Mouse (Mus musculus): Measurements from ENCODE around the gene Synj2. TPM values are rescaled to one million over a fixed set of nuclear protein-coding genes. Genes with fewer than 3 reads are reported as not detected.

Gene Synj2
- polyA plus RNA-seq, 1 experiment from 2014 or later, result 2.2 TPM

DNA sequence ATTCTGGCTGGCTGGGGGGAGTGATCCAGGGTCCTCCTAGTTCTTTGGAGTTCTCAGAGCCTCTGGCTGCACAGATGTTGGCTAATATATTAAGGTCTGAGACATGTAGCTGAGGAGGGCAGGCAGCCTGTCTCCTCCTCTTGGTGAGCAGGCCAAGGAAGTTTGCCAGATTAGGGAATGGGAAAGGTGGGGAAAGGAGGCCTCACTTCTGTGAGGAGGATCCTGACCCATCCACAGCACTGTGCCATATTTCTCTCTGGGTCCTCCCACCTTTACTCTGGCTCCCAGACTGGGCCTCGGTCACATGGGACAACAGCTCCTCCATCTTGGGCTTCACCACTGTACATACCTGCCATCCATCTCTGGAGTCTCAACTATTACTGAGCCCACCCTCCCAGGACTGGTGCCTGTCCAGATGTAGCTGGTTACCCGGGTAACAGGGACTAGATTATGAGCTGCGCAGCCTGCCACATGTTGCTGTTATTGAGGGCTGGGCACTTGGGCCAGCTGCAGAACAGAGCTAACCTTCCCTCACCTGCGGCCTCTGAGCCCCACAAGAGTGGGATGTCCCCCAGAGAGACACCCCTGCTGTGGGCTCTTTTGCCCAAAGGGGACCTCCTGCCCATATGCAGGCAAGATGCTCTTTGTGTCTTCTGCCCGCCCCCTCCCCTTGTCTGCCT is 66.2 kb downstream of the Synj2 start:
- Histone ChIP-seq H3K4me1 (ENCODE audit: control insufficient read depth, insufficient read depth, low read length) (0 out of 2 replicates have a peak, but pooled peaks cover 3% of the 10 kb centered on the region), H3K4me3 (ENCODE audit: low read depth, low read length) (no peak overlapping the region), H3K9me3 (ENCODE audit: control insufficient read depth, low read length) (no peaks in the 10 kb centered on the region), H3K27ac (ENCODE audit: low read depth, low read length) (no peak overlapping the region), H3K4me2 (ENCODE audit: low read depth, low read length) (no peak overlapping the region), H3K9ac (replicated peaks; ENCODE audit: low read depth, low read length) (no peak overlapping the region), H3K36me3 (ENCODE audit: control insufficient read depth, insufficient read depth, low read length) (no peaks in the 10 kb centered on the region), H3K27me3 (ENCODE audit: control insufficient read depth, insufficient read depth, low read length) (no peaks in the 10 kb centered on the region)
- ATAC-seq (ENCODE audit: low read depth), result no peak
- 84% methylated on average over 5 of the region's 5 CpGs for WGBS

DNA sequence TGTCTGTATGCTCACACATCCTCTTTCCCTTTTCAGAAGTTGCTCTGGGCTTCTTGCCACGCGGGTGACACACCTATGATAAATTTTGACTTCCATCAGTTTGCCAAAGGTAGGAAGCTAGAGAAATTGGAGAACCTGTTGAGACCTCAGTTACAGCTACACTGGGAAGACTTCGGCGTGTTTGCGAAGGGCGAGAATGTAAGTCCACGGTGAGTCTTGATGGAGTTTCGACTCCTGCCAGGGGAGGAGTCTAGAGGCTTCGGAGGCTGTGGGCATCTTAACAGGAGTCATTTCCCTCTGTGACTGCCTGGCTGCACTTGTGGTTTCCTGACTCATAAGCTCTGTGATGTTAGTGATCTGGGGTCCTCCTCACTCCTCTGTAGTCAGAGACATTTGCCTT is 66.8 kb downstream of the Synj2 start:
- Histone ChIP-seq H3K4me1 (ENCODE audit: control insufficient read depth, insufficient read depth, low read length) (0 out of 2 replicates have a peak, but pooled peaks cover 3% of the 10 kb centered on the region), H3K27ac (ENCODE audit: low read depth, low read length) (no peak overlapping the region), H3K4me2 (ENCODE audit: low read depth, low read length) (no peak overlapping the region), H3K4me3 (ENCODE audit: low read depth, low read length) (no peak overlapping the region), H3K27me3 (ENCODE audit: control insufficient read depth, insufficient read depth, low read length) (no peaks in the 10 kb centered on the region), H3K9me3 (ENCODE audit: control insufficient read depth, low read length) (no peaks in the 10 kb centered on the region), H3K9ac (replicated peaks; ENCODE audit: low read depth, low read length) (no peak overlapping the region), H3K36me3 (ENCODE audit: control insufficient read depth, insufficient read depth, low read length) (no peaks in the 10 kb centered on the region)
- 88% methylated on average over 9 of the region's 9 CpGs for WGBS
- no peak for ATAC-seq (ENCODE audit: low read depth)

DNA sequence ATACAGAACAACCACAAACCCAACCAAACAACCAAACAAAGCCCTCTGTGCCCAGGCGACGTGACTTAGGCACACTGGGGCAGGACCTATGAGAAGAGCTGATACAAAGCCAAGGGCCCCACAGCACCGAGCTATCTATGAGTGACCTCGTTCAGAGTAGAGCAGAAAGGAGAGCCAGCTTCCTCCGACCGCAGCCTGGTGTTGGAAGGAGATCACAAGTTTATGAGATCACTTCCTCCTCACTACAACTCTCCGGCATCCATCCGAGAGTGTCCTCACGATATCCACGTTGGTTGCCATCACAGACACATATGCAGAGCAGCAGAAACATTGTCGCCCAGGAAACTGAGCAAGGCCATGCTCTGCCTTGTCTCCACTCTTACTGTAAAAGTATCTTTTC is 67.5 kb downstream of the Synj2 start:
- ATAC-seq (ENCODE audit: low read depth), result no peak
- Histone ChIP-seq H3K9ac (replicated peaks; ENCODE audit: low read depth, low read length) (no peak overlapping the region), H3K36me3 (ENCODE audit: control insufficient read depth, insufficient read depth, low read length) (no peaks in the 10 kb centered on the region), H3K9me3 (ENCODE audit: control insufficient read depth, low read length) (no peaks in the 10 kb centered on the region), H3K4me1 (ENCODE audit: control insufficient read depth, insufficient read depth, low read length) (0 out of 2 replicates have a peak, but pooled peaks cover 3% of the 10 kb centered on the region), H3K4me3 (ENCODE audit: low read depth, low read length) (no peak overlapping the region), H3K27ac (ENCODE audit: low read depth, low read length) (no peak overlapping the region), H3K27me3 (ENCODE audit: control insufficient read depth, insufficient read depth, low read length) (no peaks in the 10 kb centered on the region), H3K4me2 (ENCODE audit: low read depth, low read length) (no peak overlapping the region)
- 88% methylated on average over 11 of the region's 11 CpGs for WGBS

DNA sequence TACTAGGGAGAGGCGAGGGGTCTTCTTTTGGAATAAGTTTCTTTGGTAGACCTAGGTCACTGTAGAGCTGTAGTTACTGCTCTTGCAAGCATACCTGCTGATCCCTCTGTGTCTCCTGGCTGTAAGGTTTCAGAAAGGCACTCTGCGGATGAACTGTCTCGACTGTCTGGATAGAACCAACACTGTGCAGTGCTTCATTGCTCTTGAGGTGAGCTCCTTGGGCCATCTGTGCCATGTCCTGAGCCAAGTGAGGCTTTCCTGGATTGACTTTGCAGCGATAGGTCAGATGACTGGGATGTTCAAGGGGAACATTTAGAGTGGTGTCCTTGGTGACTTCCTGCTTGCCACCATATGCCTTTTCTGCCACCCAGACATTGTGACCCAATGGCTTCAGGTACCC is 68.5 kb downstream of the Synj2 start:
- Histone ChIP-seq H3K9ac (replicated peaks; ENCODE audit: low read depth, low read length) (no peak overlapping the region), H3K27me3 (ENCODE audit: control insufficient read depth, insufficient read depth, low read length) (no peaks in the 10 kb centered on the region), H3K4me2 (ENCODE audit: low read depth, low read length) (no peak overlapping the region), H3K27ac (ENCODE audit: low read depth, low read length) (no peak overlapping the region), H3K4me1 (ENCODE audit: control insufficient read depth, insufficient read depth, low read length) (0 out of 2 replicates have a peak, but pooled peaks cover 3% of the 10 kb centered on the region), H3K9me3 (ENCODE audit: control insufficient read depth, low read length) (no peaks in the 10 kb centered on the region), H3K36me3 (ENCODE audit: control insufficient read depth, insufficient read depth, low read length) (no peaks in the 10 kb centered on the region), H3K4me3 (ENCODE audit: low read depth, low read length) (no peak overlapping the region)
- WGBS, result 97% methylated on average over 4 of the region's 4 CpGs
- no peak for ATAC-seq (ENCODE audit: low read depth)

DNA sequence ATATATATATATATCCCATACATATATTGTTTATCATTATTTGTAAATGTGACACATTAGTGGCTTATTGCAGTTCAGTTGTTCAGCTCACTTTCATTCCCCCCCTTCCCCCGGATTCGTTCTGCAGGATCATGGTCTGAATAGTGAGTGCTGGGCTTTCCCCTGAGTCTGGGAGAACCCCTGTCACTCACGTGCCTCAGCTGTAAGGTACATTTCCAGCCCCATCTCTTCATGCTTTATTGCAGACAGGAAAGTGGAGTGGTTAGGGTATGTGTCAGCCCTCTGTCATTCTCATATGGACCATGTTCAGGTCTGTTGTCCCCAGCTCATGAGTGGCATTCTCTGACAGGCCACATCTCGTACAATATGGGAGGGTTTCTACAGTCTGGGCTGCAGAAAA is 72.0 kb downstream of the Synj2 start:
- H3K4me3 ChIP-seq (ENCODE audit: low read depth, low read length), result no peak overlapping the region
- 80% methylated on average over 4 of the region's 4 CpGs for WGBS

DNA sequence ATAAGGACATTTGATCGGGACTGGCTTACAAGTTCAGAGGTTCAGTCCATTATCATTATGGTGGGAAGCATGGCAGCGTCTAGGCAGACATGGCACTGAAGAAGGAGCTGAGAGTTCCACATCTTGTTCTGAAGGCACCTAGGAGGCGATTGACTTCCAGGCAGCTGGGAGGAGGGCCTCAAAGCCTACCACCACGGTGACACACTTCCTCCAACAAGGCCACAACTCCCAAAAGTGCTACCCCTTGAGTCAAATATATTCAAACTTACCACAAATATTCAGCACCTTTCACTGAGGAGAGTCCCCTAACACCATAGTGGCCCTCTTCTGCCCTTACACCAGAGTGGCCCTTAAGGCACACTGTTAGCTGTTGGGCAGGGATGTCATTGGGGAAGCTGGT is 73.9 kb downstream of the Synj2 start:
- H3K27ac ChIP-seq (ENCODE audit: low read depth, low read length), result no peak overlapping the region
- no peaks in the 10 kb centered on the region for H3K9me3 ChIP-seq (ENCODE audit: control insufficient read depth, low read length)
- no peak overlapping the region for H3K4me3 ChIP-seq (ENCODE audit: low read depth, low read length)
- H3K4me2 ChIP-seq (ENCODE audit: low read depth, low read length), result no peak overlapping the region
- no peak overlapping the region for H3K9ac ChIP-seq (replicated peaks; ENCODE audit: low read depth, low read length)
- no peaks in the 10 kb centered on the region for H3K4me1 ChIP-seq (ENCODE audit: control insufficient read depth, insufficient read depth, low read length)
- no peaks in the 10 kb centered on the region for H3K36me3 ChIP-seq (ENCODE audit: control insufficient read depth, insufficient read depth, low read length)
- ATAC-seq (ENCODE audit: low read depth), result no peak
- WGBS, result 88% methylated on average over 4 of the region's 4 CpGs
- H3K27me3 ChIP-seq (ENCODE audit: control insufficient read depth, insufficient read depth, low read length), result no peaks in the 10 kb centered on the region

More for the DNA sequence above, 72.0 kb downstream of the Synj2 start:
- no peaks in the 10 kb centered on the region for H3K9me3 ChIP-seq (ENCODE audit: control insufficient read depth, low read length)
- no peaks in the 10 kb centered on the region for H3K4me1 ChIP-seq (ENCODE audit: control insufficient read depth, insufficient read depth, low read length)
- H3K9ac ChIP-seq (replicated peaks; ENCODE audit: low read depth, low read length), result no peak overlapping the region
- ATAC-seq (ENCODE audit: low read depth), result no peak
- no peaks in the 10 kb centered on the region for H3K36me3 ChIP-seq (ENCODE audit: control insufficient read depth, insufficient read depth, low read length)
- no peak overlapping the region for H3K4me2 ChIP-seq (ENCODE audit: low read depth, low read length)
- H3K27me3 ChIP-seq (ENCODE audit: control insufficient read depth, insufficient read depth, low read length), result no peaks in the 10 kb centered on the region
- no peak overlapping the region for H3K27ac ChIP-seq (ENCODE audit: low read depth, low read length)

DNA sequence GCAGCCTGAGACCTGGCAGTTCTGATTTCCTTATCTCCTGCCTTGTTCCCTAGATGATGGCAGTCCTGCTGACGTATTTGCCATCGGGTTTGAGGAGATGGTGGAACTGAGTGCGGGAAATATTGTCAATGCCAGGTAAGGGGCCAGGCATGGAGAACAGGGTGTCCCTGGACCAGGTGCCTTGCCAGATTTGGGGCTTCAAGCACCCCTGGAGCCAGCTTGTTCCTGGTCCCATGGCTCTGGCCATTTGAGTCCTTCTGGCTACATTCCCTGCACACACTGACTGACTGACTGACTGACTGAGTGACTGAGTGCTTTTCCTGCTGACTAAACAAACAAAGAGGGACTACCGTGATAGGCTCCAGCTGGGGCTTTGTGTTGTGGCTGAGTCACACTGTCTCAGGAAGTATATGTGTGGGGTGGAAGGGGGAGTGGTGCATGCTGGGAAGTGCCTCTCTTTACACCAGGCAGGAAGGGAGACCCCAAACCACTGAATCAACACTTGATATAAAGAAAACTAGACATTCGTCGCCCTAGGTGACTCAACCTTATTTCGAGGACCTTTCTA is 75.2 kb downstream of the Synj2 start:
- H3K4me2 ChIP-seq (ENCODE audit: low read depth, low read length), result no peak overlapping the region
- no peak overlapping the region for H3K27ac ChIP-seq (ENCODE audit: low read depth, low read length)
- H3K4me3 ChIP-seq (ENCODE audit: low read depth, low read length), result no peak overlapping the region
- no peaks in the 10 kb centered on the region for H3K9me3 ChIP-seq (ENCODE audit: control insufficient read depth, low read length)
- ATAC-seq (ENCODE audit: low read depth), result no peak
- no peaks in the 10 kb centered on the region for H3K36me3 ChIP-seq (ENCODE audit: control insufficient read depth, insufficient read depth, low read length)
- WGBS, result 80% methylated on average over 7 of the region's 7 CpGs
- H3K9ac ChIP-seq (replicated peaks; ENCODE audit: low read depth, low read length), result no peak overlapping the region
- H3K27me3 ChIP-seq (ENCODE audit: control insufficient read depth, insufficient read depth, low read length), result no peaks in the 10 kb centered on the region
- no peaks in the 10 kb centered on the region for H3K4me1 ChIP-seq (ENCODE audit: control insufficient read depth, insufficient read depth, low read length)

GRCm38 (mm10) chr17:6017268-6017667 is 76.2 kb downstream of the Synj2 start:
- Histone ChIP-seq H3K4me1 (ENCODE audit: control insufficient read depth, insufficient read depth, low read length) (no peaks in the 10 kb centered on the region), H3K4me2 (ENCODE audit: low read depth, low read length) (no peak overlapping the region), H3K9ac (replicated peaks; ENCODE audit: low read depth, low read length) (no peak overlapping the region), H3K36me3 (ENCODE audit: control insufficient read depth, insufficient read depth, low read length) (no peaks in the 10 kb centered on the region), H3K27me3 (ENCODE audit: control insufficient read depth, insufficient read depth, low read length) (no peaks in the 10 kb centered on the region), H3K27ac (ENCODE audit: low read depth, low read length) (no peak overlapping the region), H3K4me3 (ENCODE audit: low read depth, low read length) (no peak overlapping the region), H3K9me3 (ENCODE audit: control insufficient read depth, low read length) (no peaks in the 10 kb centered on the region)
- 64% methylated on average over 12 of the region's 12 CpGs for WGBS
- no peak for ATAC-seq (ENCODE audit: low read depth)

DNA sequence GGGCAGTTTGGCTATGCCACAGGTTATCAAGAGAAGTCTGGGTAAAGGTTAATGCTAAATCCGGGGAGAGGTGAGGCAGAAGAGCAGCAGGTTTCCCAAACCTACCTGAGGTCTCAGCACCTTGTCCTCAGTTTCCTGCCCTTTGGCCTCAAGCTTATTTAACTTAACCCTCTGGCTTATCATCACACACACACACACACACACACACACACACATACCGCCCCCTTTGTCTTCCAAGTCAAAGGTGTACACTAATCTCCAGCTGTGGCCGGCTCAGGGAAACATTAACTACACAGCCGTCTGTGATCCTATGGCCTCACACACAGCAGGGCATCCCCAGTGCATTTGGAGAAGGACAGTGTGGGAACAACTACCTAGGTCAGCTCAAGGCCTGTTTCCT is 77.3 kb downstream of the Synj2 start:
- Histone ChIP-seq H3K36me3 (ENCODE audit: control insufficient read depth, insufficient read depth, low read length) (no peaks in the 10 kb centered on the region), H3K4me3 (ENCODE audit: low read depth, low read length) (no peak overlapping the region), H3K9me3 (ENCODE audit: control insufficient read depth, low read length) (no peaks in the 10 kb centered on the region), H3K4me2 (ENCODE audit: low read depth, low read length) (no peak overlapping the region), H3K27ac (ENCODE audit: low read depth, low read length) (no peak overlapping the region), H3K9ac (replicated peaks; ENCODE audit: low read depth, low read length) (no peak overlapping the region), H3K27me3 (ENCODE audit: control insufficient read depth, insufficient read depth, low read length) (no peaks in the 10 kb centered on the region), H3K4me1 (ENCODE audit: control insufficient read depth, insufficient read depth, low read length) (no peaks in the 10 kb centered on the region)
- ATAC-seq (ENCODE audit: low read depth), result no peak
- WGBS, result 76% methylated on average over 4 of the region's 4 CpGs
